Comparison of ENCODE assay signal across 14 mouse cellular contexts in the genomic region with DNA sequence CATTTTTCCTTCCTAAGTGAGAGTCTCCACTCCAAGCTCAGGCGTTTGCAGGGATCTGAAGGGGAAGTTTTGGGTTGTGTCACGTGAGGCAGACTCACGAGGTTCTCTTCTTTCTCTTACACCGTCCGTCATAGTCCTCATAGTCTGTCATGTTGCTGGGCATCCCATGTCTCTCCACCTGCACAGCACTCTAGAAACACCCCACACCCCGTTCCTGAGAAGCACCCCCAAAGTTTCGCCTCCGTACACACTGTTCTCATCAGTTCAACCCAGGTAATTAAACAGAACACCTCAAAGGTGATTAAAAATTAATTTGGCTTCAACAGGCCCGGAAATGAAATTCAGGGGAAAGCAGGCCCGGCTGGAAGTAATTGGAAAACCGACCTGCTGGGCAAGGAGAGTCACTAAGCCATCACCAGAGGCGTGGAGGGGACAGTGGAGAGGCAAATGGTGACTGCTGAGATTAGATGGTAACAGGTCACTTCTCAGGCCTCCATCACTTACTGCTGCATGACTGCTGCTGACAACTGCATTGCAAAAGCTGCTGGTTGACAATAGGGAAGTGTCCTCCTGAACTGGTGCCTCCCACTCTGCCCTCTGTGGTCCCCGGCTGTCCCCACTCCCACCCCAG.
DNase-seq lines count a peak whose midpoint lies in the region; ATAC-seq lines count a peak whose summit lies in the region.
"Had no signal": no experiment of that assay in that cellular context is flagged by ENCODE, and none has a peak within 500 bp of the region (broad histone marks: within the 10 kb centered on the region; RNA-seq: fewer than 3 reads in every experiment).

No protein-coding gene starts in this region.

- peak; percentile 50 for ATAC-seq in hindbrain, embryonic 15.5 days (ENCODE audit: low FRiP score, low read depth)
- no peak for ATAC-seq in hindbrain, embryonic 14.5 days (ENCODE audit: low FRiP score)
- ATAC-seq: intestine, postnatal 0 days; liver, embryonic 12.5 days; Patski had no signal

- no peak overlapping the region for H3K9ac ChIP-seq in hindbrain, embryonic 15.5 days
- no peak overlapping the region for H3K9ac ChIP-seq in hindbrain, embryonic 14.5 days
- H3K9ac ChIP-seq: heart, embryonic 15.5 days; liver, embryonic 12.5 days had no signal

- no peak overlapping the region for H3K4me3 ChIP-seq in hindbrain, embryonic 15.5 days
- no peak overlapping the region for H3K4me3 ChIP-seq in hindbrain, embryonic 14.5 days (replicated peaks; ENCODE audit: low read length)
- no peak overlapping the region for H3K4me3 ChIP-seq in limb, embryonic 10.5 days
- H3K4me3 ChIP-seq: heart, embryonic 15.5 days; liver, embryonic 12.5 days had no signal

- DNase-seq in hindbrain, embryonic 14.5 days (ENCODE audit: low spot score), result no peak
- DNase-seq in brain, adult 2 months (ENCODE audit: low read depth, low spot score), result peak; percentile 67
- DNase-seq in cerebellum, postnatal 36 days, result peak; percentile 50 to 67
- no peak for DNase-seq in limb, embryonic 10.5 days (ENCODE audit: low spot score)
- DNase-seq in testis, postnatal 10 days (ENCODE audit: low spot score), result no peak
- DNase-seq in frontal cortex, postnatal 10 days (ENCODE audit: low spot score in 2 of 2), result no peak
- DNase-seq: adrenal gland, postnatal 10 days; gastrocnemius, postnatal 14 days; thymus, adult 2 months had no signal

- H3K9me3 ChIP-seq in hindbrain, embryonic 15.5 days, result no peaks in the 10 kb centered on the region
- H3K9me3 ChIP-seq in hindbrain, embryonic 14.5 days (ENCODE audit: control insufficient read depth, low read length), result no peaks in the 10 kb centered on the region
- no peaks in the 10 kb centered on the region for H3K9me3 ChIP-seq in limb, embryonic 10.5 days (replicated peaks)
- H3K9me3 ChIP-seq: heart, embryonic 15.5 days; liver, embryonic 12.5 days had no signal

- no peak overlapping the region for H3K4me2 ChIP-seq in hindbrain, embryonic 15.5 days
- no peak overlapping the region for H3K4me2 ChIP-seq in hindbrain, embryonic 14.5 days (replicated peaks)
- H3K4me2 ChIP-seq: heart, embryonic 15.5 days; liver, embryonic 12.5 days had no signal

- no peaks in the 10 kb centered on the region for H3K36me3 ChIP-seq in hindbrain, embryonic 15.5 days
- H3K36me3 ChIP-seq in hindbrain, embryonic 14.5 days (replicated peaks; ENCODE audit: control insufficient read depth, insufficient read depth), result no peaks in the 10 kb centered on the region
- H3K36me3 ChIP-seq in limb, embryonic 10.5 days, result no peaks in the 10 kb centered on the region
- H3K36me3 ChIP-seq: heart, embryonic 15.5 days; liver, embryonic 12.5 days had no signal

- no peaks in the 10 kb centered on the region for H3K27me3 ChIP-seq in hindbrain, embryonic 15.5 days
- H3K27me3 ChIP-seq in hindbrain, embryonic 14.5 days (ENCODE audit: control insufficient read depth, insufficient read depth, low read length), result 0 out of 2 replicates have a peak, but pooled peaks cover 4% of the 10 kb centered on the region
- peaks cover 3% of the 10 kb centered on the region for H3K27me3 ChIP-seq in limb, embryonic 10.5 days (ENCODE audit: low read depth, poor library complexity, severe bottlenecking)
- H3K27me3 ChIP-seq: Patski had no signal

- H3K4me1 ChIP-seq in hindbrain, embryonic 15.5 days (replicated peaks), result peaks cover 26% of the 10 kb centered on the region
- peaks cover 8% of the 10 kb centered on the region for H3K4me1 ChIP-seq in hindbrain, embryonic 14.5 days (replicated peaks; ENCODE audit: control insufficient read depth, insufficient read depth, low read length)
- H3K4me1 ChIP-seq in limb, embryonic 10.5 days, result peaks cover 39% of the 10 kb centered on the region

- no peak overlapping the region for H3K27ac ChIP-seq in hindbrain, embryonic 15.5 days (replicated peaks)
- no peak overlapping the region for H3K27ac ChIP-seq in hindbrain, embryonic 14.5 days
- H3K27ac ChIP-seq in limb, embryonic 10.5 days, result peak overlapping the region; percentile 68; the same call in 1 of the 2 replicates
- H3K27ac ChIP-seq: heart, embryonic 15.5 days; liver, embryonic 12.5 days had no signal

- 56% methylated on average over 12 of the region's 13 CpGs for WGBS in hindbrain, embryonic 15.5 days
- WGBS in hindbrain, embryonic 14.5 days, result 61% methylated on average over 13 of the region's 13 CpGs
- WGBS in limb, embryonic 10.5 days, result 58% methylated on average over 13 of the region's 13 CpGs

Comparison
In these comparisons a context has a peak if more than half of its experiments do, and no peak if none do; other contexts are left out.
1. DNase-seq: peak in brain, adult 2 months (single experiment) and cerebellum, postnatal 36 days (2 of 2); none in hindbrain, embryonic 14.5 days (single experiment), limb, embryonic 10.5 days (single experiment), testis, postnatal 10 days (single experiment) and frontal cortex, postnatal 10 days (0 of 2).